Mouse (Mus musculus) hindbrain, embryonic 11.5 days (tissue): Measurements from ENCODE around the gene Cdh3. TPM values are rescaled to one million over a fixed set of nuclear protein-coding genes. Genes with fewer than 3 reads are reported as not detected.

ENCODE experiments used
- ATAC-seq: fragments of 200-750 bp; cut with Nextera tagmentation; 2 replicates; pipeline ENCODE4 v1.8.0; 2017; ENCODE audit warnings: mild to moderate bottlenecking, moderate TSS enrichment, moderate library complexity; ENCODE audit not compliant: low FRiP score
- DNase-seq: peaks from one replicate; pipeline ENCODE4 v3.0.0-alpha.2; 2015; ENCODE audit warnings: low spot score
- H3K27ac ChIP-seq: fragments of 300-500 bp; sonication (generic); 2 replicates; pipeline ENCODE4 v1.5.1; 2014; ENCODE audit warnings: mild to moderate bottlenecking, low read depth, low read length
- H3K27me3 ChIP-seq: fragments of 300-500 bp; sonication (generic); 2 replicates; pipeline ENCODE4 v1.6.1; 2014; ENCODE audit warnings: mild to moderate bottlenecking, low read length, moderate library complexity, mixed read lengths; ENCODE audit not compliant: control insufficient read depth, insufficient read depth
- H3K36me3 ChIP-seq: fragments of 300-500 bp; sonication (generic); 2 replicates; pipeline ENCODE4 v1.6.1; 2014; ENCODE audit warnings: mild to moderate bottlenecking, low read length, moderate library complexity, mixed read lengths; ENCODE audit not compliant: control insufficient read depth, insufficient read depth
- H3K4me1 ChIP-seq: fragments of 300-500 bp; sonication (generic); replicated peaks from 2 replicates; pipeline ENCODE4 v1.6.1; 2014; ENCODE audit warnings: low read length, mixed read lengths; ENCODE audit not compliant: control insufficient read depth, insufficient read depth
- H3K4me2 ChIP-seq: fragments of 300-500 bp; sonication (generic); replicated peaks from 2 replicates; pipeline ENCODE4 v1.6.1; 2014; ENCODE audit warnings: mild to moderate bottlenecking, low read depth, low read length
- H3K4me3 ChIP-seq: fragments of 300-500 bp; sonication (generic); 2 replicates; pipeline ENCODE4 v1.5.1; 2014; ENCODE audit warnings: low read depth, low read length
- H3K9ac ChIP-seq: fragments of 300-500 bp; sonication (generic); 2 replicates; pipeline ENCODE4 v1.6.1; 2014; ENCODE audit warnings: low read depth, low read length
- H3K9me3 ChIP-seq: fragments of 300-500 bp; sonication (generic); 2 replicates; pipeline ENCODE4 v1.6.1; 2016; ENCODE audit warnings: low read length; ENCODE audit not compliant: control insufficient read depth
- WGBS: fragments of 180-500 bp; shearing (Covaris S2); extraction: QIAGEN DNeasy Blood & Tissue Kit; methylation state at CpG from one replicate; pipeline ENCODE4 v1.1.7; 2014; 5-methylcytosine and 5-hydroxymethylcytosine counted together
- polyA plus RNA-seq: library from polyadenylated mRNA; unstranded; fragments of >200 nt; fragmentation: Nextera tagmentation; extraction: Ambion mirVana; gene quantifications from 2 replicates; pipeline ENCODE4 v1.2.1, GENCODE M21; 2014

Gene Cdh3
- polyA plus RNA-seq, 1 experiment from 2014 or later: 3.8 TPM

DNA sequence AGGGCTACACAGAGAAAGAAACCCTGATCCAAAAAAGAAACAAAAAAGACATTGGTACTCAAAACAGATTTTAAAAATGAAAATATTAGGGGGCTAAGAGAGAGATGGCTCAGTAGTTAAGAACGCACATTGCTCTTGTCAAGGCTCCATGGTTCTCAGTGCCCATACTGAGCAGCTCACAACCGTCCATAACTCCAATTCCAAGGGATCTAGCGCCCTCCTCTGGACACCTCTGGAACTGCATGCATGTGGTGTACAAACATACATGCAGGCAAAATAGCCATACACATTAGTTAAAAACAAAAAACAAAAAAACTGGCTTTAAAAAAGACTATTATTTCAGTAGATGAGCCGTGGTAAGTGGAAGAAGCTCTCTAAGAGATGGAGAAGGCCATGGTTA is 19.9 kb downstream of the Cdh3 start:
- no peak for ATAC-seq
- Histone ChIP-seq H3K4me1 (no peaks in the 10 kb centered on the region), H3K4me3 (no peak overlapping the region), H3K9ac (no peak overlapping the region), H3K27me3 (no peaks in the 10 kb centered on the region), H3K27ac (no peak overlapping the region), H3K4me2 (no peak overlapping the region), H3K9me3 (no peaks in the 10 kb centered on the region), H3K36me3 (no peaks in the 10 kb centered on the region)
- WGBS: 77% methylated on average over 4 of the region's 4 CpGs
- DNase-seq: peak; percentile 27

DNA sequence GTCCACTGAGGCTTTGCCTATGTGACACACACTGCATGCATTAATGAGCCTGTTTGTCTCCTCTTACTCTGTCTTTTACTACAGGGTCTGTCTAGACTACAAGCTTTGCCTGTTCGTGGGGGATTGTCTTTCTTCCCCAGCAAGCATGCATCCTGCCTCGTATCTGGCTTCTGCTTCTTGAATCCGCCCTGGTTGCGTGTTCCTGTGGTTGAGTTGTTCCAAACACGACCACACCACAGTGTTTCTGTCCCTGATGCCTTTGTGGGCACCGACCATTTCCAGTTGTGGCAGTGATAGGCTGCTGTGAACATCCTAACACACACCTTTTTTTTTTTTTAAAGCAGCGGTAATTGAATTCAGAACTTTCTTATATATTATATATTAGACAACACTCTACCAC is 23.0 kb downstream of the Cdh3 start:
- H3K27me3 ChIP-seq: no peaks in the 10 kb centered on the region
- DNase-seq: no peak
- WGBS: 86% methylated on average over 7 of the region's 7 CpGs
- no peak overlapping the region for H3K4me3 ChIP-seq
- no peak for ATAC-seq
- H3K9ac ChIP-seq: no peak overlapping the region
- H3K36me3 ChIP-seq: no peaks in the 10 kb centered on the region
- H3K27ac ChIP-seq: no peak overlapping the region
- H3K9me3 ChIP-seq: no peaks in the 10 kb centered on the region
- H3K4me2 ChIP-seq: no peak overlapping the region
- no peaks in the 10 kb centered on the region for H3K4me1 ChIP-seq

DNA sequence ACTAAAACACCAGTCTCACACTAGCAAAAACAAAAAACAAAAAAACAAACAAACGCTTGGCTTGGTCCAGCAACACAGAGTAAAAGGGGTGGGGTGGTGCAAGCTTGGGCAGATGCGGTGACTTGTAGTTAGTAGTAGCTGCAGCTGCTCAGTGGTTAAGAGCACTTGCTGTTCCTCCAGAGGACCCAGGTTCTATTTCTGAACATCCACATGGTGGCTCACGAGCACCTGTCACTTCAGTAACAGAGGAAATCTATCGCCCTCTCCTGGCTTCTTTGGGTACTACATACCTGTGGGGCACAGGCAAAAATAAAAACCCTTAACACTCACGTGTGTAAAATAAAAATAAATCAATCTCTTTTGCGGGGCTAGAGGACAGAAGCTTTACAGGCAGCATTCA is 23.8 kb downstream of the Cdh3 start:
- Histone ChIP-seq H3K36me3 (no peaks in the 10 kb centered on the region), H3K4me1 (no peaks in the 10 kb centered on the region), H3K4me2 (no peak overlapping the region), H3K4me3 (no peak overlapping the region), H3K27me3 (no peaks in the 10 kb centered on the region), H3K27ac (no peak overlapping the region), H3K9me3 (no peaks in the 10 kb centered on the region), H3K9ac (no peak overlapping the region)
- peak; percentile 69 for DNase-seq
- WGBS: 44% methylated on average over 6 of the region's 6 CpGs
- ATAC-seq: no peak

DNA sequence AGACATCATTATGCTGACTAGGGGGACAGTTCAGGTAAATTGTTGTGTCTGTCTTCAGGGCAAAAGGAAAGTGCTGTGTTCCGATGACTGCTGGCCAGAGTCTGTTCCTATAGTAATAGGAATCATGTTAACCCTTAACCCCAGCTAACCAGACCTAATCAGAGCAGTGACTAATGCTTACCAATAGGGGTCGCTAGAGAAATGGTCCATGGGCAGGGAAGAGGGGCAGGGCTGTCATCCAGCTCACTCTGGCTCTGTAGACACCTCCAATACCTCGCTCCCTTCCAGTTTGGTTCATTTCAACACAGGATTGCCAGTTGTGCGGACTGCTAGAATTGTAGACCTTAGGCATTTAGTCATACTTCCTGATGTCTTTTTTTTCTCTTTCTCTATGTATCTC is 24.8 kb downstream of the Cdh3 start:
- 74% methylated on average over 4 of the region's 4 CpGs for WGBS
- DNase-seq (no peak), ATAC-seq (no peak)
- H3K27ac ChIP-seq: no peak overlapping the region
- H3K9me3 ChIP-seq: no peaks in the 10 kb centered on the region
- H3K36me3 ChIP-seq: no peaks in the 10 kb centered on the region
- H3K27me3 ChIP-seq: no peaks in the 10 kb centered on the region
- H3K4me1 ChIP-seq: no peaks in the 10 kb centered on the region
- no peak overlapping the region for H3K9ac ChIP-seq
- H3K4me3 ChIP-seq: no peak overlapping the region
- no peak overlapping the region for H3K4me2 ChIP-seq

DNA sequence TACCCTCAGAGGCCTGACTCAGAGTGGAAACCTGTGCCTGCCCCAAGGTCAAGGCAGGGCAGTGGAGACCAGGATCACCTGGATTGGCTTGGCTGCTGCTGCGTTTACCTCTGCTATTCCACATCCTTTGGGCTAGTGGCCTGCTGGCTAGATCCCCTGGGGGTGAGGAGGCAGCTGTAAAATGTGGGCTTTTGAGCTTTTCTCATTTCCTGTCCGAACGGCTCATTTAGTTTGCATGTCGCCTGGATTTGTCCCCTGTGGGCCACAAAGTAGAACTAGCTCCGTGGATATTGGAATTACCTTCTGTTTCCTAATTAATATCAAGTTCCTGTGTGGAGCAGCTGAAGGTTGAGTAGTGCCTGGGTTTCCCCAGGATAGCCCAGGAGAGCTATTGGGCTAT is 28.5 kb downstream of the Cdh3 start:
- ATAC-seq (no peak), DNase-seq (no peak)
- H3K4me3 ChIP-seq: no peak overlapping the region
- H3K4me1 ChIP-seq: no peaks in the 10 kb centered on the region
- H3K36me3 ChIP-seq: no peaks in the 10 kb centered on the region
- H3K4me2 ChIP-seq: no peak overlapping the region
- no peaks in the 10 kb centered on the region for H3K9me3 ChIP-seq
- no peaks in the 10 kb centered on the region for H3K27me3 ChIP-seq
- H3K9ac ChIP-seq: no peak overlapping the region
- H3K27ac ChIP-seq: no peak overlapping the region
- 41% methylated on average over 5 of the region's 5 CpGs for WGBS

DNA sequence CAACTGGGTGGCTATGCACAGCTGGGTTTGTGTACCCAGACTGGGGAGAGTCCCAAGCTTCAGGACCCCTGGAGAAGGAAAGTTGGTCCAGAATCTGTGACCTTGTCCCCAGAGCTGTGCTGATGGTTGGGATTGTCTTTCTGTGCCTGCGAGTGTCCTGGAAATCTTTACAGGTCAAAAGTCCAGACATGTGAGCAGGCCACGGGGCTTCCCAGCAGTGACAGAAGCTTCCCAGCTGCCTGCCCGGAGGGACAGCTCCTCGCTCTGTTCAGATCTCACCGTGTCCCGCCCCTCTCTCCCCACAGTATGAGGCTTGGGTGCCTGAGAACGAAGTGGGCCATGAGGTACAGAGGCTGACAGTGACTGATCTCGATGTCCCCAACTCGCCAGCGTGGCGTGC is 30.3 kb downstream of the Cdh3 start:
- Histone ChIP-seq H3K4me2 (no peak overlapping the region), H3K27ac (no peak overlapping the region), H3K27me3 (no peaks in the 10 kb centered on the region), H3K36me3 (no peaks in the 10 kb centered on the region), H3K4me1 (no peaks in the 10 kb centered on the region), H3K9me3 (no peaks in the 10 kb centered on the region), H3K4me3 (no peak overlapping the region), H3K9ac (no peak overlapping the region)
- no peak for DNase-seq
- 76% methylated on average over 11 of the region's 11 CpGs for WGBS
- no peak for ATAC-seq

DNA sequence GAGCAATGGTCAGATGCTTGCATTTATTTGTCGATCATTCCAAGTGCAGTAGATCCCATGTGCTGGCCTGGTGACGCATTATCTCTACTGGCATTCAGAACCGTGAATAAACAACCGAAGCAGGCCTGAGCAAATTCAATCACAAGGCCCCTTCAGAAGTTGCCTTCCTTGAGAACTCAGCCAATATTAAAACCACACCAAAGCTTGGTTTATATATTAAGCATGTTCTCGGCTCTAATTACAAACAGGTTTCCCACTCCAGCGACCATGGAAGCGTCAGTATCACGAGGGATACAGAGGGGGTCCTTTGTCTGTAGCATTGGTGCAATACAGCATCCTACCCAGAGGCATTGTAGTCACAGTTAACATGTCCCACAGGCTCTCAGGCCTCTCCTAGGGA is 32.4 kb downstream of the Cdh3 start:
- Histone ChIP-seq H3K4me3 (no peak overlapping the region), H3K9ac (no peak overlapping the region), H3K4me1 (no peaks in the 10 kb centered on the region), H3K36me3 (no peaks in the 10 kb centered on the region), H3K4me2 (no peak overlapping the region), H3K9me3 (no peaks in the 10 kb centered on the region), H3K27ac (no peak overlapping the region), H3K27me3 (no peaks in the 10 kb centered on the region)
- no peak for DNase-seq
- 75% methylated on average over 8 of the region's 8 CpGs for WGBS
- no peak for ATAC-seq

DNA sequence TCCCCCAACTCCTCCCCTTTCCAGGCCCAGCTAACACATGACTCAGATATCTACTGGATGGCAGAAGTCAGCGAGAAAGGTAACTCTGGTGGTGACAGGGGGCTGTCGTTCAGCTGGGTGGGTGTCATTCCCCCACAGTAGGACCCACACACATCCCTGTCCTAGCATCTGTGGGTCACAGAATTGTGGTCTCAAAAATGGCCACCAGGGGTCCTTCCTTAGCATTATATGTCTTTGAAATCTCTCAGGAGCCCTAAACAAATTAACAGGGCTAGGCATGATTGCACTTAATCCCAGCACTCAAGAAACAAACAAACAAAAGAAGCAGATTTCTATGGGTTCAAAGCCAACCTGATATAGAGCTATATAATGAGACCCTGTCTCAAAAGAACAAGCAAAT is 34.5 kb downstream of the Cdh3 start:
- ATAC-seq (no peak), DNase-seq (peak; percentile 20)
- Histone ChIP-seq H3K4me2 (no peak overlapping the region), H3K9ac (no peak overlapping the region), H3K9me3 (no peaks in the 10 kb centered on the region), H3K4me1 (no peaks in the 10 kb centered on the region), H3K4me3 (no peak overlapping the region), H3K27ac (no peak overlapping the region), H3K27me3 (no peaks in the 10 kb centered on the region), H3K36me3 (no peaks in the 10 kb centered on the region)
- 94% methylated on average over 2 of the region's 2 CpGs for WGBS

DNA sequence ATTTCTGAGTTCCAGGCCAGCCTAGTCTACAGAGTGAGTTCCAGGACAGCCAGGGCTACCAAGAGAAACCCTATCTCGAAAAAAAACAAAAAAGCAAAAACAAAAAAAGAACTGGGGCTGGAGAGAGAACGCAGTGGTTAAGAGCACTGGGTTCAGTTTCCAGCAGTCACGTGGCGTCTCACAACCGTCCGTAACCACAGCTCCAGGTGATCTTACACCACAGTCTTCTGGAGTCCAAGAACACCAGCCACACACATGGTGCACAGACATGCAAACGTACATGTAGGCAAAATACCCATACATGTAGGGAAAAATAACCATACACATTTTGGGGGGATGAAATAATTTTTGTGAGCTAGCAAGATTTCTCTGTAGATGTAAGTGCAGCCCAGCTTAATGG is 36.1 kb downstream of the Cdh3 start:
- Histone ChIP-seq H3K4me3 (no peak overlapping the region), H3K9ac (no peak overlapping the region), H3K9me3 (no peaks in the 10 kb centered on the region), H3K4me1 (no peaks in the 10 kb centered on the region), H3K4me2 (no peak overlapping the region), H3K27ac (no peak overlapping the region), H3K27me3 (no peaks in the 10 kb centered on the region), H3K36me3 (no peaks in the 10 kb centered on the region)
- DNase-seq: no peak
- ATAC-seq: no peak
- 91% methylated on average over 7 of the region's 7 CpGs for WGBS
